Mouse (Mus musculus) cerebellum, adult 2 months (tissue): ENCODE results near the gene Olfr891. TPM values are rescaled to one million over a fixed set of nuclear protein-coding genes. Genes with fewer than 3 reads are reported as not detected.
"Not testable (repeated sequence)": the region's sequence is repeated elsewhere in the genome, so short reads cannot be mapped to it uniquely, and the experiment has no call there.

Experiments
- DNase-seq, 2 experiments: peaks; one replicate each; pipeline ENCODE4 v3.0.0; 2021
- H3K27ac ChIP-seq: fragments of 200-500 bp; 2 replicates; pipeline ENCODE4 v1.5.1; 2012; ENCODE audit warnings: low read length, control low read depth, inconsistent platforms; ENCODE audit not compliant: insufficient read depth
- H3K27me3 ChIP-seq: fragments of 200-500 bp; 2 replicates; pipeline ENCODE4 v1.6.1; 2012; ENCODE audit warnings: inconsistent platforms, mild to moderate bottlenecking, low read length, moderate library complexity; ENCODE audit not compliant: control insufficient read depth, insufficient read depth
- H3K4me1 ChIP-seq: fragments of 200-500 bp; 2 replicates; pipeline ENCODE4 v1.6.1; 2011; ENCODE audit warnings: low read length; ENCODE audit not compliant: control insufficient read depth, insufficient read depth
- H3K4me3 ChIP-seq: fragments of 200-500 bp; replicated peaks from 2 replicates; pipeline ENCODE3; 2011; ENCODE audit warnings: mild to moderate bottlenecking, low read depth, low read length, control low read depth; ENCODE audit not compliant: insufficient read depth
- CTCF ChIP-seq: fragments of 200-500 bp; IDR thresholded peaks from 2 replicates; pipeline ENCODE4 v1.5.1; 2011; ENCODE audit warnings: low read depth, mild to moderate bottlenecking, control low read depth, low read length, moderate library complexity, borderline replicate concordance; ENCODE audit not compliant: insufficient read depth
- POLR2A ChIP-seq: fragments of 200-500 bp; IDR thresholded peaks from 2 replicates; pipeline ENCODE4 v1.6.1; 2011; ENCODE audit warnings: low read length, control low read depth, borderline replicate concordance; ENCODE audit not compliant: insufficient read depth
- WGBS: fragments of 180-500 bp; shearing (Covaris S2); methylation state at CpG from one replicate; pipeline ENCODE4 v1.1.7; 2018; 5-methylcytosine and 5-hydroxymethylcytosine counted together
- polyA plus RNA-seq: library from polyadenylated mRNA; depleted of rRNA; stranded (reverse); fragments of >200 nt; gene quantifications from 2 replicates; pipeline ENCODE4 v1.2.3, GENCODE M21; 2012; rRNA removed

The Olfr891 gene
- polyA plus RNA-seq, result not detected in 2 replicates

GRCm38 (mm10) chr9:38180721-38181120 is at the start of gene Olfr891:
TSS of gene Olfr891 (minus strand) at chr9:38180821.
- Histone ChIP-seq H3K27me3 (no peaks in the 10 kb centered on the region), H3K4me1 (no peaks in the 10 kb centered on the region), H3K27ac (no peak within 1 kb of the TSS), H3K4me3 (no peak within 1 kb of the TSS)
- DNase-seq, result no peak
- TF ChIP-seq CTCF, result no peak
- WGBS, result 71% methylated on average over 1 of the region's 1 CpGs

GRCm38 (mm10) chr9:38217755-38218154 is 37.1 kb upstream of the Olfr891 start, which contains the start of gene Olfr894:
TSS of gene Olfr894 (plus strand) at chr9:38218055.
- no peak within 1 kb of the TSS for H3K27ac ChIP-seq
- TF ChIP-seq CTCF (no peak), POLR2A (no peak)
- H3K4me1 ChIP-seq, result no peaks in the 10 kb centered on the region
- no peak for DNase-seq
- H3K27me3 ChIP-seq, result no peaks in the 10 kb centered on the region
- no peak within 1 kb of the TSS for H3K4me3 ChIP-seq

GRCm38 (mm10) chr9:38208065-38208464 is 27.4 kb upstream of the Olfr891 start, which contains the start of gene Olfr893:
TSS of gene Olfr893 (plus strand) at chr9:38208365.
- no peaks in the 10 kb centered on the region for H3K4me1 ChIP-seq
- H3K27me3 ChIP-seq, result no peaks in the 10 kb centered on the region
- no peak within 1 kb of the TSS for H3K27ac ChIP-seq
- no peak for DNase-seq
- H3K4me3 ChIP-seq, result no peak within 1 kb of the TSS
- 56% methylated on average over 3 of the region's 3 CpGs for WGBS
- no peak for TF ChIP-seq CTCF
- no peak for TF ChIP-seq POLR2A

GRCm38 (mm10) chr9:38168341-38168740 is 12.3 kb downstream of the Olfr891 start:
- WGBS, result 32% methylated on average over 2 of the region's 2 CpGs
- not testable (repeated sequence) for DNase-seq, H3K27me3 ChIP-seq, H3K4me1 ChIP-seq, H3K27ac ChIP-seq, H3K4me3 ChIP-seq

- no peaks in the 10 kb centered on the region for H3K4me1 ChIP-seq
- no peak for DNase-seq
- H3K27me3 ChIP-seq, result no peaks in the 10 kb centered on the region
- TF ChIP-seq CTCF, result no peak
- no peak for TF ChIP-seq POLR2A
- no peak within 1 kb of the TSS for H3K27ac ChIP-seq
- no peak within 1 kb of the TSS for H3K4me3 ChIP-seq
These were observed 38.4 kb downstream of the Olfr891 start, which contains the start of gene Olfr890 for GRCm38 (mm10) chr9:38142217-38142616. TSS of gene Olfr890 (plus strand) at chr9:38142517.

Other genes with a start within 250 kb of the Olfr891 start
- not detected in 2 replicates for gene Olfr881, start 189.0 kb downstream of the Olfr891 start, polyA plus RNA-seq
- not detected in 2 replicates for gene Olfr883, start 155.0 kb downstream of the Olfr891 start, polyA plus RNA-seq
- gene Olfr884, start 134.3 kb downstream of the Olfr891 start, polyA plus RNA-seq, result not detected in 2 replicates
- gene Olfr885, start 119.5 kb downstream of the Olfr891 start, polyA plus RNA-seq, result not detected in 2 replicates
- gene Olfr887, start 96.7 kb downstream of the Olfr891 start, polyA plus RNA-seq, result not detected in 2 replicates
- not detected in 2 replicates for gene Olfr888, start 72.7 kb downstream of the Olfr891 start, polyA plus RNA-seq
- not detected in 2 replicates for gene Olfr889, start 65.6 kb downstream of the Olfr891 start, polyA plus RNA-seq
- not detected in 2 replicates for gene Olfr890, start 38.3 kb downstream of the Olfr891 start, polyA plus RNA-seq
- gene Olfr893, start 27.5 kb upstream of the Olfr891 start, polyA plus RNA-seq, result not detected in 2 replicates
- gene Olfr894, start 37.2 kb upstream of the Olfr891 start, polyA plus RNA-seq, result not detected in 2 replicates
- not detected in 2 replicates for gene Olfr143, start 72.0 kb upstream of the Olfr891 start, polyA plus RNA-seq
- not detected in 2 replicates for gene Olfr895, start 87.0 kb upstream of the Olfr891 start, polyA plus RNA-seq
- gene Olfr896-ps1, start 110.3 kb upstream of the Olfr891 start, polyA plus RNA-seq, result not detected in 2 replicates
- not detected in 2 replicates for gene Olfr25, start 148.2 kb upstream of the Olfr891 start, polyA plus RNA-seq
- gene Olfr898, start 167.6 kb upstream of the Olfr891 start, polyA plus RNA-seq, result not detected in 2 replicates
- not detected in 2 replicates for gene Olfr250, start 186.1 kb upstream of the Olfr891 start, polyA plus RNA-seq
- not detected in 2 replicates for gene Olfr251, start 196.3 kb upstream of the Olfr891 start, polyA plus RNA-seq
- gene Olfr147, start 220.9 kb upstream of the Olfr891 start, polyA plus RNA-seq, result not detected in 2 replicates
- gene Olfr901, start 248.6 kb upstream of the Olfr891 start, polyA plus RNA-seq, result not detected in 2 replicates